Mouse (Mus musculus): ENCODE results near the gene Arf3.
A peak's percentile ranks its signal among the peaks of the same experiment; 100 is the strongest.
"Not testable (repeated sequence)": the region's sequence is repeated elsewhere in the genome, so short reads cannot be mapped to it uniquely, and the experiment has no call there.

The Arf3 gene

GRCm38 (mm10) chr15:98762670-98763529 lies at the start of gene Arf3:
Gene Arf3 (minus strand): TSS chr15:98763214.
- DNase-seq (ENCODE audit: low read depth), result peak; percentile 94

- not testable (repeated sequence) for DNase-seq (ENCODE audit: low read depth)
These were observed 47.2 kb upstream of the Arf3 start for GRCm38 (mm10) chr15:98810212-98810611.

- DNase-seq (ENCODE audit: low read depth), result no peak
These were observed 46.4 kb upstream of the Arf3 start, which contains the start of gene Ddn for GRCm38 (mm10) chr15:98809390-98809789. Gene Ddn (minus strand): TSS chr15:98809490.

GRCm38 (mm10) chr15:98808651-98809134 lies 45.7 kb upstream of the Arf3 start:
- DNase-seq (ENCODE audit: low read depth), result no peak

GRCm38 (mm10) chr15:98807895-98808650 lies 45.1 kb upstream of the Arf3 start:
- DNase-seq (ENCODE audit: low read depth), result peak; percentile 54

- no peak for DNase-seq (ENCODE audit: low read depth)
These were observed 44.1 kb upstream of the Arf3 start for GRCm38 (mm10) chr15:98806809-98807770.

GRCm38 (mm10) chr15:98806071-98806808 lies 43.2 kb upstream of the Arf3 start:
- no peak for DNase-seq (ENCODE audit: low read depth)

- DNase-seq (ENCODE audit: low read depth), result no peak
These were observed 42.5 kb upstream of the Arf3 start for GRCm38 (mm10) chr15:98805324-98806040.

- DNase-seq (ENCODE audit: low read depth), result peak; percentile 76
These were observed 41.0 kb upstream of the Arf3 start for GRCm38 (mm10) chr15:98804054-98804453.

GRCm38 (mm10) chr15:98802926-98803325 lies 39.9 kb upstream of the Arf3 start:
- peak; percentile 49 for DNase-seq (ENCODE audit: low read depth)

GRCm38 (mm10) chr15:98799396-98799795 lies 36.4 kb upstream of the Arf3 start:
- DNase-seq (ENCODE audit: low read depth), result peak; percentile 77

GRCm38 (mm10) chr15:98798903-98799302 lies 35.9 kb upstream of the Arf3 start:
- DNase-seq (ENCODE audit: low read depth), result no peak

- no peak for DNase-seq (ENCODE audit: low read depth)
These were observed 35.0 kb upstream of the Arf3 start for GRCm38 (mm10) chr15:98797835-98798492.

- no peak for DNase-seq (ENCODE audit: low read depth)
These were observed 34.0 kb upstream of the Arf3 start for GRCm38 (mm10) chr15:98796803-98797595.

GRCm38 (mm10) chr15:98793141-98793698 lies 30.2 kb upstream of the Arf3 start:
- DNase-seq (ENCODE audit: low read depth), result peak; percentile 54

GRCm38 (mm10) chr15:98792233-98793020 lies 29.4 kb upstream of the Arf3 start:
- no peak for DNase-seq (ENCODE audit: low read depth)

- no peak for DNase-seq (ENCODE audit: low read depth)
These were observed 28.8 kb upstream of the Arf3 start for GRCm38 (mm10) chr15:98791771-98792170.

GRCm38 (mm10) chr15:98791221-98791620 lies 28.2 kb upstream of the Arf3 start:
- no peak for DNase-seq (ENCODE audit: low read depth)

Data from 416B (cell line).